Mouse (Mus musculus): Measurements from ENCODE around the gene Fance. TPM values are rescaled to one million over a fixed set of nuclear protein-coding genes. Genes with fewer than 3 reads are reported as not detected.

The Fance gene
- polyA plus RNA-seq, 1 experiment from 2014 or later = 7.3 TPM

DNA sequence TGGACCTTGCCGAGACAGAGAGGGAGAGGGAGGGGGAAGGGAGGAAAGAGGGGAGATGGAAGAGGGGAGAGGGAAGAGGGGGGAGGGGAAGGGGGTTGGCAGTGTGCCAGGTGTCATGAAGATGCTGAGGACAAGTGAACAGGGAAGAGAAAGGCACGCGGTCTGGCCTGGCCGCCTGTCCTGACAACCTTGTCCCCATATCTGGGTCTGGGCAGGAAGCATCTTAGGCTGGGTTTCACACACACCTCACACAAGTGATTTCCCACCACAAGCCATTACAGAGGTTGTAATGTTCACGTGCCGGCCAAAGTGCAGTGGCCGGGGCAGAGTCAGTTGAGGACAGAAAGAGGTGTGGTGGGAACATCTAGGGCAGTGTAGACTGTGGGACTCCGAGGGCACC, 25.7 kb upstream of the Fance start:
- H3K9me3 ChIP-seq (replicated peaks; ENCODE audit: control insufficient read depth, low read length) = no peaks in the 10 kb centered on the region
- peaks cover 20% of the 10 kb centered on the region for H3K4me1 ChIP-seq (ENCODE audit: control insufficient read depth, low read depth, low read length)
- H3K4me2 ChIP-seq (ENCODE audit: low read depth, low read length) = no peak overlapping the region
- no peak overlapping the region for H3K9ac ChIP-seq (ENCODE audit: low read depth, low read length)
- H3K4me3 ChIP-seq (ENCODE audit: low read depth, low read length) = no peak overlapping the region
- H3K27ac ChIP-seq (ENCODE audit: low read length) = no peak overlapping the region
- ATAC-seq (ENCODE audit: low read depth) = peak; percentile 37; the same call in 1 of the 2 replicates
- no peaks in the 10 kb centered on the region for H3K36me3 ChIP-seq (ENCODE audit: control insufficient read depth, insufficient read depth)
- H3K27me3 ChIP-seq (ENCODE audit: control insufficient read depth, insufficient read depth, low read depth, low read length) = no peaks in the 10 kb centered on the region
- 40% methylated on average over 8 of the region's 8 CpGs for WGBS (ENCODE audit: insufficient replicate concordance)

DNA sequence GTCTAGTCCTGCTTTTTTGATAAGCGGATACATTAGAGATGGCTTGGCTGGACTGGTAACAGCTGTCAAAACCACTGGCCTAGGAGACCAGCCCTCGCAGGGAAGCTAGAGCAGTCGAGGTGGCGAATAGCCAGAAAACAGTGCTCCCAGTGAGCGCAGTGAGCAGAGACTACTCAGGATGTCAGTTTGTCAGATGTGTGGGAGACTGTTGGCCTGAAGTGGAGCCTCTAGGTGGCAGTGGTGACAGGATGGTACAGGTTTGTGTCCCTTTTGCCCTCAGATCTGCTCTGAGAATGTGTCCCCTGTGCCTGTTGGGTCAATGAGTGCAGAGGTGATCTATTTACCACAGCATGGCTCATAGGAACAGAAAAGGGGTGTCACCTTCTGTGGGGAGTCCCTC, 25.3 kb upstream of the Fance start:
- no peak overlapping the region for H3K4me2 ChIP-seq (ENCODE audit: low read depth, low read length)
- 41% methylated on average over 5 of the region's 5 CpGs for WGBS (ENCODE audit: insufficient replicate concordance)
- H3K9ac ChIP-seq (ENCODE audit: low read depth, low read length) = no peak overlapping the region

DNA sequence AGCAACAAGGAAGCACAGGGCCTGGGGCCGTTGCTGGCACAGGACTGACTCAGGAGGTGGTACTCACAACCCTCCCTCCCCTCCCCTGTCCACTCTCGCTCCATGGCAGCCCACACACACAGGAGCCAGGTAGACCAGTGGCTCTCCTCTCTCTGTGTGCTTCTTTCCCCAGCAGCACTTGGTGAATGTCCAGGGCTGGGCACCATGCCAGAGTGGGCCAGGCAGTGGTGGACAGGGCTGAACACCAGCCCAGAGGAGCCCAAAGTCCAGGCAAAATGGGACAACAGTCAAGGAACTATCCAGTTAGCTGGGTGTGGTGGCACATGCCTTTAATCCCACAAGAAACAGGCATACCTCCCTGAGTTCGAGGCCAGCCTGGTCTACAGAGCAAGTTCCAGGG, 23.1 kb upstream of the Fance start:
- Histone ChIP-seq H3K4me3 (ENCODE audit: low read depth, low read length) (no peak overlapping the region), H3K27ac (ENCODE audit: low read length) (peak overlapping the region; percentile 50; the same call in 1 of the 2 replicates), H3K27me3 (ENCODE audit: control insufficient read depth, insufficient read depth, low read depth, low read length) (no peaks in the 10 kb centered on the region), H3K9ac (ENCODE audit: low read depth, low read length) (no peak overlapping the region), H3K4me1 (ENCODE audit: control insufficient read depth, low read depth, low read length) (peaks cover 18% of the 10 kb centered on the region), H3K4me2 (ENCODE audit: low read depth, low read length) (no peak overlapping the region), H3K9me3 (replicated peaks; ENCODE audit: control insufficient read depth, low read length) (no peaks in the 10 kb centered on the region), H3K36me3 (ENCODE audit: control insufficient read depth, insufficient read depth) (no peaks in the 10 kb centered on the region)
- peak; percentile 75 for ATAC-seq (ENCODE audit: low read depth)
- WGBS (ENCODE audit: insufficient replicate concordance) = 55% methylated on average over 3 of the region's 3 CpGs

More for the DNA sequence above, 25.3 kb upstream of the Fance start:
- Histone ChIP-seq H3K36me3 (ENCODE audit: control insufficient read depth, insufficient read depth) (no peaks in the 10 kb centered on the region), H3K27me3 (ENCODE audit: control insufficient read depth, insufficient read depth, low read depth, low read length) (no peaks in the 10 kb centered on the region), H3K4me1 (ENCODE audit: control insufficient read depth, low read depth, low read length) (peaks cover 20% of the 10 kb centered on the region), H3K4me3 (ENCODE audit: low read depth, low read length) (no peak overlapping the region), H3K27ac (ENCODE audit: low read length) (no peak overlapping the region; the same call in 1 of the 2 replicates), H3K9me3 (replicated peaks; ENCODE audit: control insufficient read depth, low read length) (no peaks in the 10 kb centered on the region)
- ATAC-seq (ENCODE audit: low read depth) = peak; percentile 44

DNA sequence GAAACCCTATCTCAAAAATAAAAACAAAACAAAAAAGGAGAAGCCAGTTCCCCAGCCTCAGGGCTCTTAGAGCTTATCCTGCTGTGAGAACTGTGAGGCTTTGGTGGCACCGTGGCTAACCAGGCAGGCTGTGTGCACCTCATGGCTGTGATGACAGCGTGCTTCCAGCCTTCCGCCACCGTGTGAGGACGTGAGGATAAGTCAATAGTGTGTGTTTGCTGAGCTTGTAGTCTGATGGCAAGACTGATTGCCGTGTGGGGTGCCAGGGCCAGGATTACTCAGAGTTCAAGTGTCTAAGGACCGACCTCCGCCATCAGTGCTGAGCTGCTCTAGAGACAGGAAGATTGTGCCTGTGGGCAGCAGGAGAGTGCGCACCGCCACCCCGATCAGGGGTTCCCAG, 22.6 kb upstream of the Fance start:
- H3K27ac ChIP-seq (ENCODE audit: low read length) = no peak overlapping the region
- no peak overlapping the region for H3K4me3 ChIP-seq (ENCODE audit: low read depth, low read length)
- H3K9ac ChIP-seq (ENCODE audit: low read depth, low read length) = no peak overlapping the region
- H3K9me3 ChIP-seq (replicated peaks; ENCODE audit: control insufficient read depth, low read length) = no peaks in the 10 kb centered on the region
- H3K4me2 ChIP-seq (ENCODE audit: low read depth, low read length) = no peak overlapping the region
- H3K27me3 ChIP-seq (ENCODE audit: control insufficient read depth, insufficient read depth, low read depth, low read length) = no peaks in the 10 kb centered on the region
- peaks cover 18% of the 10 kb centered on the region for H3K4me1 ChIP-seq (ENCODE audit: control insufficient read depth, low read depth, low read length)
- ATAC-seq (ENCODE audit: low read depth) = peak; percentile 37; the same call in 1 of the 2 replicates
- WGBS (ENCODE audit: insufficient replicate concordance) = 37% methylated on average over 11 of the region's 11 CpGs
- no peaks in the 10 kb centered on the region for H3K36me3 ChIP-seq (ENCODE audit: control insufficient read depth, insufficient read depth)

DNA sequence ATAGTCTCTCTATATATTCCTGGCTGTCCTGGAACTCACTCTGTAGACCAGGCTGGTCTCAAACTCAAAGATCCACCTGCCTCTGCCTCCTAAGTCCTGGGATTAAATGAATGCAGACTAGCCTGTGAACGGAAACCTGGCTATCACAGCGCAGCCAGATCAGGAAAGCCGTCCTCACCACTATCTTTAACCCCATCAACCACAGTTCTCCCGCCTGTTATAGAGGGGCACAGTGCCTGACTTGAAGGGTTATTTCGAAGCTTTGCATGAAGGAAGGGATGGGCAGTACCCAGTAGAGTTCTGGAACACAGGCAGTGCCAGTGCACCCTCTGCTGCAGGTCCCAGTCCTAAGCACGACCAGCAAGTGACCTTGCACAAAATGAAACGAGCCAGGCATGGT, 22.0 kb upstream of the Fance start:
- no peaks in the 10 kb centered on the region for H3K9me3 ChIP-seq (replicated peaks; ENCODE audit: control insufficient read depth, low read length)
- 22% methylated on average over 7 of the region's 7 CpGs for WGBS (ENCODE audit: insufficient replicate concordance)
- no peaks in the 10 kb centered on the region for H3K36me3 ChIP-seq (ENCODE audit: control insufficient read depth, insufficient read depth)
- no peaks in the 10 kb centered on the region for H3K27me3 ChIP-seq (ENCODE audit: control insufficient read depth, insufficient read depth, low read depth, low read length)
- no peak overlapping the region for H3K9ac ChIP-seq (ENCODE audit: low read depth, low read length)
- H3K4me3 ChIP-seq (ENCODE audit: low read depth, low read length) = no peak overlapping the region
- no peak overlapping the region for H3K27ac ChIP-seq (ENCODE audit: low read length)
- no peak overlapping the region for H3K4me2 ChIP-seq (ENCODE audit: low read depth, low read length)
- peaks cover 18% of the 10 kb centered on the region for H3K4me1 ChIP-seq (ENCODE audit: control insufficient read depth, low read depth, low read length)
- no peak for ATAC-seq (ENCODE audit: low read depth)

DNA sequence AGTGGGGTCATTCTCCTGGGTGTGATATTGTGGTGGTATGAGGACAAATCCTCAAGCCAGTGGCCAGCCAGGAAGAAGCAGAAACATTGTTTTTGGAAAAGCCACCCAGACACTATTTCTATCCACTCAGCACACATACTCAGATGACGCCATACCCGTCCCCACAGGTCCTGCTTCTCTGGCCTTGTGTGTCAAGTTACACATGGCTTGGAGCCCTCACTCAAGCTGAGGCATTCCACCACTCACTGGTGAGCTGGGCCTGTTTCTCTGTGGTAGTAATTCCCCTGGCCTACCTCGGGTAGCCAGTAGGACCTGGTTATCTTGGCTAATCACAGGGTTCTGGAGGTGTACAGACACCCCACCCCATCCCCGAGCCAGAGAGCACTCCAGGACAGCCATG, 19.6 kb upstream of the Fance start:
- Histone ChIP-seq H3K9me3 (replicated peaks; ENCODE audit: control insufficient read depth, low read length) (no peaks in the 10 kb centered on the region), H3K9ac (ENCODE audit: low read depth, low read length) (no peak overlapping the region), H3K27me3 (ENCODE audit: control insufficient read depth, insufficient read depth, low read depth, low read length) (no peaks in the 10 kb centered on the region), H3K4me3 (ENCODE audit: low read depth, low read length) (no peak overlapping the region), H3K4me1 (ENCODE audit: control insufficient read depth, low read depth, low read length) (peaks cover 15% of the 10 kb centered on the region), H3K27ac (ENCODE audit: low read length) (no peak overlapping the region), H3K36me3 (ENCODE audit: control insufficient read depth, insufficient read depth) (no peaks in the 10 kb centered on the region), H3K4me2 (ENCODE audit: low read depth, low read length) (no peak overlapping the region)
- no peak for ATAC-seq (ENCODE audit: low read depth)
- WGBS (ENCODE audit: insufficient replicate concordance) = 51% methylated on average over 4 of the region's 4 CpGs

DNA sequence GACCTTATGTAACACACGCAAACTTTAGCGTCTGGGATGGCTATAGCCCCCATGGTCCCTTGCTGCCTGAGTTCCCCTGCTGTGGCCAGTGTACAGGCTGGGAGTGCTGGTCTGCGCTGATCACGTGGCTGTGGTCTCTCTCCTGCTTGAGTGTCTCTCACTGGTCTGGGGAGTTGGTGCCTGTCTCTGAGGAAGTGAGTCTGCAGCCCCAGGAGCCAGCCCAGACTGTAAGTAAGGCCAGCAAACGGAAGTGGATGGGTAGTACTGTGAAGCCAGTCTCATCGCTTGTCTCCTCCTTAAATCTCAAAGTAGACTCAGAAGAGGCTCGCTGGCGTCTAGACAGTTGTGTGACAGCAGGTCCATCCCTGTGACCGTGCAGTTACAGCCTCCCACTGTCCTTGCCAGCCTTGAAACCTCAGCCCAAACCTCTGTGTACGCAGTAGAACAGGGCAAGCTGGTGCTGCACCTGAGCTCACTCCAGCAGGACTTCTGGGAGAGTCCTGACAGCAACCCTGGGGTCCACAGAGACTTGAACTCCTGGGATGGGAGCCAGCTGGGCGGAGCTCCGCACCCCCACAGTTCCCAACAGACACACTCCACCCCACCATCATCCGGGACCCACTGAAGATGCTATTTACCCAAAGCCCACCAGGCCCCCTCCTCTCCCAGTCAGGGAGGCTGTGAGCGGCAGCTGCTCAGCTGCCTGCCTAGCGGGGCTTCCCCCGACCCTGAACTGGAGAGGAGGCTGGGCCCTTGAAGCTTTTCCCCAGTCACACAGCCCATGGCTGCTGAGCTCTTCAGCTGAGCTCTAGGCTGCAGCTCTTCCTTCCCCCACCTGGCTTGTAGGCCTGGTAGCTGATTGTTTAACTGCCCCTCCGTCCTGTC, 18.6 kb upstream of the Fance start:
- Histone ChIP-seq H3K36me3 (ENCODE audit: control insufficient read depth, insufficient read depth) (no peaks in the 10 kb centered on the region), H3K4me1 (ENCODE audit: control insufficient read depth, low read depth, low read length) (peaks cover 15% of the 10 kb centered on the region), H3K4me2 (ENCODE audit: low read depth, low read length) (no peak overlapping the region), H3K9me3 (replicated peaks; ENCODE audit: control insufficient read depth, low read length) (no peaks in the 10 kb centered on the region), H3K4me3 (ENCODE audit: low read depth, low read length) (no peak overlapping the region), H3K27me3 (ENCODE audit: control insufficient read depth, insufficient read depth, low read depth, low read length) (no peaks in the 10 kb centered on the region), H3K9ac (ENCODE audit: low read depth, low read length) (no peak overlapping the region), H3K27ac (ENCODE audit: low read length) (no peak overlapping the region)
- 38% methylated on average over 17 of the region's 17 CpGs for WGBS (ENCODE audit: insufficient replicate concordance)
- peak; percentile 15; the same call in 1 of the 2 replicates for ATAC-seq (ENCODE audit: low read depth)

DNA sequence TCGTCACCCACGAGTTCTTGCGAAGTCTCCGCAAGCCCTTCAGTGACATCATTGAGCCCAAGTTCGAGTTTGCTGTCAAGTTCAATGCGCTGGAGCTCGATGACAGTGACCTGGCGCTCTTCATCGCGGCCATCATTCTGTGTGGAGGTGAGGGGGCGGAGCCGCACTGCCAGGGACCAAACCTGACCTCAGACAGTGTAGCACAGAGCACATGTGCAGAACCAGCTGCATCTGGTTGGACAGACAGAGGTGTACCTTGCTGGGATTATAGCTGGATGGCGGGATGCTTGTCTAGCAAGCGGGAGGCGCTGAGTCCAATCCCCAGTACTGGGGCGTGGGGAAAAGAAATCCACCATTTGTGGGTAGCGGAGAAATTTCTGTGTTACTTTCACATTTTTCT, 14.4 kb upstream of the Fance start:
- H3K27ac ChIP-seq (ENCODE audit: low read length) = no peak overlapping the region

DNA sequence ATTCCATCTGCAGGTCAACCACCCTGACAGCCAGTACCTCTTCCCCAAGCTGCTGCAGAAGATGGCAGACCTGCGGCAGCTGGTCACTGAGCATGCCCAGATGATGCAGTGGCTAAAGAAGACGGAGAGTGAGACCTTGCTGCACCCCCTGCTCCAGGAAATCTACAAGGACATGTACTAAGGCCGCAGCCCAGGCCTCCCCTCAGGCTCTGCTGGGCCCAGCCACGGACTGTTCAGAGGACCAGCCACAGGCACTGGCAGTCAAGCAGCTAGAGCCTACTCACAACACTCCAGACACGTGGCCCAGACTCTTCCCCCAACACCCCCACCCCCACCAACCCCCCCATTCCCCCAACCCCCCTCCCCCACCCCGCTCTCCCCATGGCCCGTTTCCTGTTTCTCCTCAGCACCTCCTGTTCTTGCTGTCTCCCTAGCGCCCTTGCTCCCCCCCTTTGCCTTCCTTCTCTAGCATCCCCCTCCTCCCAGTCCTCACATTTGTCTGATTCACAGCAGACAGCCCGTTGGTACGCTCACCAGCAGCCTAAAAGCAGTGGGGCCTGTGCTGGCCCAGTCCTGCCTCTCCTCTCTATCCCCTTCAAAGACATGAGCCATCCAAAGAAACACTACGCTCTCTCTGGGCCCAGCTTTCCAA, 13.5 kb upstream of the Fance start:
- Histone ChIP-seq H3K27me3 (ENCODE audit: control insufficient read depth, insufficient read depth, low read depth, low read length) (no peaks in the 10 kb centered on the region), H3K9me3 (replicated peaks; ENCODE audit: control insufficient read depth, low read length) (no peaks in the 10 kb centered on the region), H3K9ac (ENCODE audit: low read depth, low read length) (no peak overlapping the region), H3K4me2 (ENCODE audit: low read depth, low read length) (no peak overlapping the region), H3K27ac (ENCODE audit: low read length) (no peak overlapping the region), H3K4me3 (ENCODE audit: low read depth, low read length) (no peak overlapping the region), H3K36me3 (ENCODE audit: control insufficient read depth, insufficient read depth) (no peaks in the 10 kb centered on the region), H3K4me1 (ENCODE audit: control insufficient read depth, low read depth, low read length) (no peaks in the 10 kb centered on the region)
- WGBS (ENCODE audit: insufficient replicate concordance) = 54% methylated on average over 8 of the region's 11 CpGs
- ATAC-seq (ENCODE audit: low read depth) = no peak

More for the DNA sequence above, 14.4 kb upstream of the Fance start:
- Histone ChIP-seq H3K4me3 (ENCODE audit: low read depth, low read length) (no peak overlapping the region), H3K4me1 (ENCODE audit: control insufficient read depth, low read depth, low read length) (no peaks in the 10 kb centered on the region), H3K9me3 (replicated peaks; ENCODE audit: control insufficient read depth, low read length) (no peaks in the 10 kb centered on the region), H3K9ac (ENCODE audit: low read depth, low read length) (no peak overlapping the region), H3K27me3 (ENCODE audit: control insufficient read depth, insufficient read depth, low read depth, low read length) (no peaks in the 10 kb centered on the region), H3K36me3 (ENCODE audit: control insufficient read depth, insufficient read depth) (no peaks in the 10 kb centered on the region), H3K4me2 (ENCODE audit: low read depth, low read length) (no peak overlapping the region)
- 84% methylated on average over 17 of the region's 17 CpGs for WGBS (ENCODE audit: insufficient replicate concordance)
- ATAC-seq (ENCODE audit: low read depth) = no peak

All from liver, embryonic 16.5 days (tissue).